Mouse (Mus musculus): ENCODE results near the gene Slc35g2.

GRCm38 (mm10) chr9:100602130-100602529 is 31.2 kb upstream of the Slc35g2 start:
- TF ChIP-seq MAFK (IDR thresholded peaks at IDR 0.05; ENCODE audit: insufficient read depth, low read depth, low read length) (no peak), ZNF384 (IDR thresholded peaks at IDR 0.05; ENCODE audit: low read depth, low read length) (no peak), HCFC1 (IDR thresholded peaks at IDR 0.05; ENCODE audit: borderline replicate concordance, insufficient read depth, low read length) (no peak), ZC3H11A (IDR thresholded peaks at IDR 0.05; ENCODE audit: borderline replicate concordance, low read depth, low read length) (no peak), CHD2 (IDR thresholded peaks at IDR 0.05; ENCODE audit: low read depth, low read length) (no peak)

Data from ES-E14 (cell line).